Mouse (Mus musculus) effector memory CD4-positive, alpha-beta T cell, adult 7 months (primary cell): ENCODE data around the gene Fam206a. TPM values are rescaled to one million over a fixed set of nuclear protein-coding genes. Genes with fewer than 3 reads are reported as not detected.

Experiments
- polyA plus RNA-seq: library from polyadenylated mRNA; unstranded; fragments of 100-300 nt; shearing (Covaris generic); gene quantifications from one replicate; pipeline ENCODE4 v1.2.1, GENCODE M21; 2017

Gene Fam206a
- polyA plus RNA-seq, result 10.3 TPM

DNA sequence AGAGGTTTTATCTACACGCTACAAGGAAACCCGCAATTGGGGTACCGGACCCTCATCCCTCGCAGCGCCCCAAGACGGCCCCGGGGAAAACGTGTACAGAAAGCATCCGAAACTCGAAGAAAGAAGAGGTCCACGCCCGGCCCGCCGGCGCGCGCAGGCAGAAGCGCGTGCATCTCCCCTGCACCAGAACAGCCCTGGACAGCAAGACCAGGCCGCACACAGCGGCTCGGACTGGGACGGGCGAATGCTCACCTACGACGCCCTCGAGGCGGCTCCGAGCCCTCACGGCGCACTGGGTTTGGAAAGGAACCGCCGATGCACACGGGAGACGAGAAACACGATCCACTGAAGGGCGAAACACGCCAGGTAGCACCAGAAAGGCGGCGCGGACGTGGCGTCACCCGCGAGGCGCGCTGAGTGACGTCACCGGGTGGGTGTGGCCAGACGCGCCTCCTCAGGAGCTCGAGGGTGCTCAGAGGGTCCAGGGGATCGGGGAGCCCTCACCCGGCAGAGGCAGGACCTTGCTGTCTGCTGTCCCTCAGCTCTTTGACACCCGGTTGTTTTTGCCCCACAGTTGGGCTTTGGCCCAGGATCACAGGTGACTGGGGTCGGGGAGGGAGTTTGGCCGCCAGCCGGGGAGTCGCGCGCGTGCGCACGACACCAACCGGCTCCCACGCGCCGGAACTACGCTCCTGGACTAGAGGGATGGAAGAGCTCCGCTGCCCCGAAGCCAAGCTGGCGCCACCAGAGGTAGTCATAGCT is at the start of gene Fam206a, which contains the start of gene Elp1:
Fam206a (plus strand) TSS at position 439 of the 762 bp plus-strand sequence.
Elp1 (minus strand) TSS at position 425 of the 762 bp plus-strand sequence.

Other genes starting within 250 kb of the Fam206a start
- not detected for gene Gm26657, start 62.3 kb upstream of the Fam206a start, polyA plus RNA-seq
- gene Actl7b, start 60.9 kb upstream of the Fam206a start, polyA plus RNA-seq, result not detected
- gene Actl7a, start 58.9 kb upstream of the Fam206a start, polyA plus RNA-seq, result not detected
- 25.1 TPM for gene Elp1, start within 50 bp of the Fam206a start, polyA plus RNA-seq
- gene Ctnnal1, start 62.8 kb downstream of the Fam206a start, polyA plus RNA-seq, result 2.2 TPM
- gene Tmem245, start 145.1 kb downstream of the Fam206a start, polyA plus RNA-seq, result 10.8 TPM
- not detected for gene Frrs1l, start 188.0 kb downstream of the Fam206a start, polyA plus RNA-seq